8 mouse cellular contexts compared by ENCODE assay signal in genomic region chr2:164784869-164785420, GRCm38 (mm10). TPM values are rescaled to one million over a fixed set of nuclear protein-coding genes. Genes with fewer than 3 reads are reported as not detected.
DNase-seq lines count a peak whose midpoint lies in the region; ATAC-seq lines count a peak whose summit lies in the region.

No protein-coding gene starts in this region.

- no peaks in the 10 kb centered on the region for H3K27me3 ChIP-seq in heart, embryonic 13.5 days (replicated peaks)
- H3K27me3 ChIP-seq in hindbrain, embryonic 12.5 days: peaks cover 3% of the 10 kb centered on the region; the same call in 1 of the 2 replicates
- 0 out of 2 replicates have a peak, but pooled peaks cover 4% of the 10 kb centered on the region for H3K27me3 ChIP-seq in midbrain, embryonic 12.5 days

- no peaks in the 10 kb centered on the region for H3K9me3 ChIP-seq in heart, embryonic 13.5 days
- no peaks in the 10 kb centered on the region for H3K9me3 ChIP-seq in hindbrain, embryonic 12.5 days (replicated peaks)
- no peaks in the 10 kb centered on the region for H3K9me3 ChIP-seq in midbrain, embryonic 12.5 days

- H3K4me3 ChIP-seq in heart, embryonic 13.5 days: peak overlapping the region; percentile 80
- peak overlapping the region; percentile 68 for H3K4me3 ChIP-seq in hindbrain, embryonic 12.5 days
- peak overlapping the region; percentile 64 for H3K4me3 ChIP-seq in midbrain, embryonic 12.5 days

- ATAC-seq in heart, embryonic 13.5 days (ENCODE audit: extremely low read depth, insufficient number of reproducible peaks, low FRiP score, low TSS enrichment): no peak
- no peak for ATAC-seq in hindbrain, embryonic 12.5 days (ENCODE audit: low FRiP score)
- no peak for ATAC-seq in midbrain, embryonic 12.5 days (ENCODE audit: low FRiP score, low read depth)

- whole genome bisulfite sequencing in heart, embryonic 13.5 days: 6% methylated on average over 7 of the region's 7 CpGs
- 24% methylated on average over 7 of the region's 7 CpGs for WGBS in hindbrain, embryonic 12.5 days
- WGBS in midbrain, embryonic 12.5 days: 16% methylated on average over 7 of the region's 7 CpGs

- peaks cover 36% of the 10 kb centered on the region for H3K4me1 ChIP-seq in heart, embryonic 13.5 days
- H3K4me1 ChIP-seq in hindbrain, embryonic 12.5 days: peaks cover 20% of the 10 kb centered on the region
- peaks cover 11% of the 10 kb centered on the region for H3K4me1 ChIP-seq in midbrain, embryonic 12.5 days

- intact Hi-C loops in heart, postnatal 14 days (cut with DNase I): loop anchor here (5.0 kb wide), 1 partner anchor 38 kb away; the partner anchor contains the start of genes Dnttip1 and Wfdc3

- peak overlapping the region; percentile 95 for H3K27ac ChIP-seq in heart, embryonic 13.5 days (replicated peaks)
- H3K27ac ChIP-seq in hindbrain, embryonic 12.5 days: 0 out of 2 replicates have a peak overlapping the region, but pooled peaks have one; percentile 45
- H3K27ac ChIP-seq in midbrain, embryonic 12.5 days (replicated peaks): no peak overlapping the region

- H3K9ac ChIP-seq in heart, embryonic 13.5 days: peak overlapping the region; percentile 95
- peak overlapping the region; percentile 68 for H3K9ac ChIP-seq in hindbrain, embryonic 12.5 days
- peak overlapping the region; percentile 60; the same call in 1 of the 2 replicates for H3K9ac ChIP-seq in midbrain, embryonic 12.5 days (replicated peaks)

- peaks cover 20% of the 10 kb centered on the region for H3K36me3 ChIP-seq in heart, embryonic 13.5 days
- peaks cover 10% of the 10 kb centered on the region for H3K36me3 ChIP-seq in hindbrain, embryonic 12.5 days
- 0 out of 2 replicates have a peak, but pooled peaks cover 3% of the 10 kb centered on the region for H3K36me3 ChIP-seq in midbrain, embryonic 12.5 days

- peak overlapping the region; percentile 87 for H3K4me2 ChIP-seq in heart, embryonic 13.5 days
- H3K4me2 ChIP-seq in hindbrain, embryonic 12.5 days (replicated peaks): peak overlapping the region; percentile 84
- peak overlapping the region; percentile 82 for H3K4me2 ChIP-seq in midbrain, embryonic 12.5 days (replicated peaks)

- DNase-seq in heart, postnatal 14 days: no peak
- DNase-seq in MN1 (ENCODE audit: low spot score): peak; percentile 30
- no peak for DNase-seq in left cerebral cortex, adult 18-20 months (ENCODE audit: low spot score in 2 of 2)
- DNase-seq in gastrocnemius, postnatal 10 days: no peak
- DNase-seq in right cerebral cortex, adult 18-20 months: no peak

RNA-seq across cellular contexts. Expression of gene Snx21, which starts 0.7 kb away (rescaled TPM):
- polyA plus RNA-seq in heart, embryonic 13.5 days (2015; fragmentation: Nextera tagmentation; extraction: Ambion mirVana): 26.7 and 31.8 TPM in 2 replicates
- 10 to 100 TPM; 20.8 to 23.0 TPM for total RNA-seq in heart, postnatal 14 days (2021)
- 15.0 and 15.7 TPM in 2 replicates for polyA plus RNA-seq in hindbrain, embryonic 12.5 days (2016; fragmentation: Nextera tagmentation; extraction: Ambion mirVana)
- 14.4 and 18.3 TPM in 2 replicates for polyA plus RNA-seq in midbrain, embryonic 12.5 days (2016; fragmentation: Nextera tagmentation; extraction: Ambion mirVana)
- 10 to 100 TPM; 52.9 to 57.0 TPM for total RNA-seq in left cerebral cortex, adult 18-20 months (2021)
- 10 to 100 TPM; 18.1 to 20.5 TPM for total RNA-seq in gastrocnemius, postnatal 10 days (2021)

RNA-seq across cellular contexts. Expression of gene Tnnc2, which starts 5.2 kb away (rescaled TPM):
- polyA plus RNA-seq in heart, embryonic 13.5 days (2015; fragmentation: Nextera tagmentation; extraction: Ambion mirVana): 1.0 and 3.8 TPM in 2 replicates
- not detected for total RNA-seq in heart, postnatal 14 days (2021)
- polyA plus RNA-seq in hindbrain, embryonic 12.5 days (2016; fragmentation: Nextera tagmentation; extraction: Ambion mirVana): 4.9 and 31.3 TPM in 2 replicates
- polyA plus RNA-seq in midbrain, embryonic 12.5 days (2016; fragmentation: Nextera tagmentation; extraction: Ambion mirVana): 0.52 and 0.77 TPM in 2 replicates
- 1 to 10 TPM; 1.7 TPM for total RNA-seq in left cerebral cortex, adult 18-20 months (2021)
- over 10,000 TPM; 13,775 to 14,965 TPM for total RNA-seq in gastrocnemius, postnatal 10 days (2021)

RNA-seq across cellular contexts. Expression of gene Ube2c, which starts 15.2 kb away (rescaled TPM):
- 434 and 464 TPM in 2 replicates for polyA plus RNA-seq in heart, embryonic 13.5 days (2015; fragmentation: Nextera tagmentation; extraction: Ambion mirVana)
- total RNA-seq in heart, postnatal 14 days (2021): 10 to 100 TPM; 10.8 to 19.5 TPM
- polyA plus RNA-seq in hindbrain, embryonic 12.5 days (2016; fragmentation: Nextera tagmentation; extraction: Ambion mirVana): 296 and 341 TPM in 2 replicates
- polyA plus RNA-seq in midbrain, embryonic 12.5 days (2016; fragmentation: Nextera tagmentation; extraction: Ambion mirVana): 438 and 455 TPM in 2 replicates
- total RNA-seq in left cerebral cortex, adult 18-20 months (2021): not detected
- total RNA-seq in gastrocnemius, postnatal 10 days (2021): 10 to 100 TPM; 14.2 to 16.9 TPM

RNA-seq across cellular contexts. Expression of gene Acot8, which starts 19.7 kb away (rescaled TPM):
- polyA plus RNA-seq in heart, embryonic 13.5 days (2015; fragmentation: Nextera tagmentation; extraction: Ambion mirVana): 12.0 and 18.0 TPM in 2 replicates
- 10 to 100 TPM; 11.2 to 11.3 TPM for total RNA-seq in heart, postnatal 14 days (2021)
- 15.3 and 17.0 TPM in 2 replicates for polyA plus RNA-seq in hindbrain, embryonic 12.5 days (2016; fragmentation: Nextera tagmentation; extraction: Ambion mirVana)
- 13.4 and 16.5 TPM in 2 replicates for polyA plus RNA-seq in midbrain, embryonic 12.5 days (2016; fragmentation: Nextera tagmentation; extraction: Ambion mirVana)
- 10 to 100 TPM; 25.5 to 26.1 TPM for total RNA-seq in left cerebral cortex, adult 18-20 months (2021)
- 10 to 100 TPM in 1 of 2 experiments, 1 to 10 TPM in 1; 9.7 to 10.4 TPM for total RNA-seq in gastrocnemius, postnatal 10 days (2021)

RNA-seq across cellular contexts. Expression of gene Zswim3, which starts 20.0 kb away (rescaled TPM):
- polyA plus RNA-seq in heart, embryonic 13.5 days (2015; fragmentation: Nextera tagmentation; extraction: Ambion mirVana): 5.0 and 5.4 TPM in 2 replicates
- 1 to 10 TPM; 2.4 to 2.6 TPM for total RNA-seq in heart, postnatal 14 days (2021)
- 11.9 and 12.2 TPM in 2 replicates for polyA plus RNA-seq in hindbrain, embryonic 12.5 days (2016; fragmentation: Nextera tagmentation; extraction: Ambion mirVana)
- 10.8 and 12.1 TPM in 2 replicates for polyA plus RNA-seq in midbrain, embryonic 12.5 days (2016; fragmentation: Nextera tagmentation; extraction: Ambion mirVana)
- total RNA-seq in left cerebral cortex, adult 18-20 months (2021): 10 to 100 TPM; 10.1 to 10.2 TPM
- 1 to 10 TPM; 1.2 to 1.4 TPM for total RNA-seq in gastrocnemius, postnatal 10 days (2021)

Comparison
In these comparisons a context has a peak if more than half of its experiments do, and no peak if none do; other contexts are left out.
1. RNA of gene Tnnc2, which starts 5.2 kb away (total RNA-seq): 13,775 to 14,965 TPM in gastrocnemius, postnatal 10 days; 1.7 TPM in left cerebral cortex, adult 18-20 months and not detected in heart, postnatal 14 days; every median in the first group is over 1,000 times any median in the second.
2. RNA of gene Ube2c, which starts 15.2 kb away (total RNA-seq): 10.8 to 19.5 TPM in heart, postnatal 14 days and 14.2 to 16.9 TPM in gastrocnemius, postnatal 10 days; not detected in left cerebral cortex, adult 18-20 months; every median in the first group is over 4 times any median in the second.
3. Peak in every context shown above with its lines, with median percentiles within 50 percentile points of each other: H3K4me2 ChIP-seq, H3K4me3 ChIP-seq and H3K9ac ChIP-seq.